Mouse (Mus musculus): ENCODE measurements around the gene Cdkn1b.

Cdkn1b gene

GRCm38 (mm10) chr6:134920190-134921013 lies at the start of gene Cdkn1b:
Gene Cdkn1b (plus strand): TSS chr6:134920401.
- DNase-seq (ENCODE audit: low read depth, low spot score): peak; percentile 84

GRCm38 (mm10) chr6:134870887-134871286 lies 49.3 kb upstream of the Cdkn1b start:
- DNase-seq (ENCODE audit: low read depth, low spot score): no peak

GRCm38 (mm10) chr6:134872236-134872635 lies 48.0 kb upstream of the Cdkn1b start:
- DNase-seq (ENCODE audit: low read depth, low spot score): no peak

GRCm38 (mm10) chr6:134873018-134873417 lies 47.2 kb upstream of the Cdkn1b start:
- DNase-seq (ENCODE audit: low read depth, low spot score): no peak

GRCm38 (mm10) chr6:134876795-134877194 lies 43.4 kb upstream of the Cdkn1b start:
- DNase-seq (ENCODE audit: low read depth, low spot score): no peak

- DNase-seq (ENCODE audit: low read depth, low spot score): no peak
Observed at GRCm38 (mm10) chr6:134877276-134877675, 42.9 kb upstream of the Cdkn1b start.

GRCm38 (mm10) chr6:134877892-134878291 lies 42.3 kb upstream of the Cdkn1b start:
- no peak for DNase-seq (ENCODE audit: low read depth, low spot score)

- no peak for DNase-seq (ENCODE audit: low read depth, low spot score)
Observed at GRCm38 (mm10) chr6:134879556-134879955, 40.6 kb upstream of the Cdkn1b start.

GRCm38 (mm10) chr6:134880046-134880445 lies 40.2 kb upstream of the Cdkn1b start:
- no peak for DNase-seq (ENCODE audit: low read depth, low spot score)

GRCm38 (mm10) chr6:134883661-134884060 lies 36.5 kb upstream of the Cdkn1b start:
- no peak for DNase-seq (ENCODE audit: low read depth, low spot score)

- no peak for DNase-seq (ENCODE audit: low read depth, low spot score)
Observed at GRCm38 (mm10) chr6:134885515-134885914, 34.7 kb upstream of the Cdkn1b start.

GRCm38 (mm10) chr6:134886475-134886874 lies 33.7 kb upstream of the Cdkn1b start:
- no peak for DNase-seq (ENCODE audit: low read depth, low spot score)

GRCm38 (mm10) chr6:134887008-134887407 lies 33.2 kb upstream of the Cdkn1b start:
- no peak for DNase-seq (ENCODE audit: low read depth, low spot score)

GRCm38 (mm10) chr6:134887711-134888449 lies 32.3 kb upstream of the Cdkn1b start:
- peak; percentile 67 for DNase-seq (ENCODE audit: low read depth, low spot score)

- DNase-seq (ENCODE audit: low read depth, low spot score): no peak
Observed at GRCm38 (mm10) chr6:134888563-134889017, 31.6 kb upstream of the Cdkn1b start.

GRCm38 (mm10) chr6:134889763-134890162 lies 30.4 kb upstream of the Cdkn1b start:
- no peak for DNase-seq (ENCODE audit: low read depth, low spot score)

GRCm38 (mm10) chr6:134890436-134890835 lies 29.8 kb upstream of the Cdkn1b start:
- no peak for DNase-seq (ENCODE audit: low read depth, low spot score)

- no peak for DNase-seq (ENCODE audit: low read depth, low spot score)
Observed at GRCm38 (mm10) chr6:134896570-134897436, 23.4 kb upstream of the Cdkn1b start.

GRCm38 (mm10) chr6:134897443-134898094 lies 22.6 kb upstream of the Cdkn1b start:
- peak; percentile 93 for DNase-seq (ENCODE audit: low read depth, low spot score)

GRCm38 (mm10) chr6:134898095-134898965 lies 21.9 kb upstream of the Cdkn1b start, which contains the start of gene Gpr19:
Gene Gpr19 (minus strand): TSS chr6:134898578.
- peak; percentile 92 for DNase-seq (ENCODE audit: low read depth, low spot score)

All from embryo, embryonic 11.5 days (tissue).